Mouse (Mus musculus): Measurements from ENCODE around the gene Bnc2.
A peak's percentile ranks its signal among the peaks of the same experiment; 100 is the strongest.

The Bnc2 gene

DNA sequence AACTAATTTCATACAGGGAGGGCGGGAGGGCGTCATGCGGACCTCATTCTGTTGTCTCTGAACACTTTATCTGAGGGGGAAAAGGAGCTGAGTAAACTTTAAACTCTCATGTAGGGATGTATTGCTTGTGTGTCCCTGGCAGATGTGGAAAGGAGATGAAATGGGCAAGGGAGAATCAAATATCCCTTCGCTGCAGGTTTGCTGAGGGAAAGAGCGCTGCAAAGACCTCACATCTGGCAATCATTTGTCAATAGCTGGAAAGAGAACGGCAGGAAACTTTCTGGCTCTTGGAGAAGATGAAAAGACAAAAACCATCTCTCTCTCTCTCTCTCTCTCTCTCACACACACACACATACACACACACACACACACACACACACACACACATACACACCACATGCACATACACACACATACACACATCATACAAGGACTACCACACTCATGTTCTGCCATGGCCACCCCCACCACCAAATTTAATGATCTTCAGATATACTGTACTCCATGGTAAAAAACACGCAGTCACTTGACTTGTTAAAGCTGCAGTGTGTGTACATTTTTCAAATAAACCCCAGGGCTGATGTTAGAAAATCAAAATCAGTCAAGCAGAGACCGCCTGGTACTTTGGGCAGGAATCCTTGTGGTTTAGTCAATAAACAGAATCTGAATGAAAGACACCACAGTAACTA lies 172.3 kb downstream of the Bnc2 start:
- DNase-seq = no peak

GRCm38 (mm10) chr4:84500796-84501349 lies 174.2 kb downstream of the Bnc2 start:
- DNase-seq = no peak

DNA sequence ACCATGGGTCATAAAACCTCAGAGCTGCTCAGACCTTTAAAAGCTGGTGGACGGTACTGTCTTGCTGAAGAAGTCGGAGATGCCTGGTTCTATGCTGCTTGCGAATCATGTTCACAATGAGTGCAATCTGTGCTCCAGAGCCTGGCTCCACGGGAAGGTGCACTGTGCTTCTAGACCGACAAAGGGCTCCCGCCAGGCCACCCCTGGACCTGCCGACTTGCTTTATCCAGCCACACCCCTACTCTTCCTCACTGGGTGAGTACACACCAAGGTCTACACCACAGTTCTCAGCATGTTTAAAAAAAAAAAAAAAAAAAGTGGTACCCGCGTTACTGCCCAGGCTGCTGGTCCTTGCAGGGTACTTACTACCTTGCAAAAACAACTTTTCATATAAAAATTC lies 174.8 kb downstream of the Bnc2 start:
- no peak for DNase-seq

DNA sequence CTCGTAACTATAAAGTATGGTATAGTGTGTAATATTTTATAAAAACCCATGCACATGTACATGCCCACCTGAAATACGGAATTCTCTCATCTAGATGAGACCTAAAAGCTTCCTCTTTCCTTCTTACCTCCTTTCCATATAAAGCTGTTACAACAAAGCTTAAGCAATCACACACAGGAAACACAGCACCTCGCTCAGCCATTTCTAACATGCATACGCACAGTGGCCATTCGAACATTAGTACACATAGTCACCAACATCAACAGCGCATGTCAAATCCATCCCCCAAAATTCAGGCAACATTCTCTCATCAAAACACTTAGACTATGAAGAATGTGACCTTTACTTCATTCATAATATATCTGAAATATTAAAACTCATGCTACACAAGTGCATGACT lies 176.6 kb downstream of the Bnc2 start:
- no peak for DNase-seq

- DNase-seq = no peak
These were observed 186.8 kb downstream of the Bnc2 start for GRCm38 (mm10) chr4:84488323-84488722.

GRCm38 (mm10) chr4:84482680-84483079 lies 192.4 kb downstream of the Bnc2 start:
- no peak for DNase-seq

- DNase-seq = no peak
These were observed 202.4 kb downstream of the Bnc2 start for GRCm38 (mm10) chr4:84472643-84473042.

DNA sequence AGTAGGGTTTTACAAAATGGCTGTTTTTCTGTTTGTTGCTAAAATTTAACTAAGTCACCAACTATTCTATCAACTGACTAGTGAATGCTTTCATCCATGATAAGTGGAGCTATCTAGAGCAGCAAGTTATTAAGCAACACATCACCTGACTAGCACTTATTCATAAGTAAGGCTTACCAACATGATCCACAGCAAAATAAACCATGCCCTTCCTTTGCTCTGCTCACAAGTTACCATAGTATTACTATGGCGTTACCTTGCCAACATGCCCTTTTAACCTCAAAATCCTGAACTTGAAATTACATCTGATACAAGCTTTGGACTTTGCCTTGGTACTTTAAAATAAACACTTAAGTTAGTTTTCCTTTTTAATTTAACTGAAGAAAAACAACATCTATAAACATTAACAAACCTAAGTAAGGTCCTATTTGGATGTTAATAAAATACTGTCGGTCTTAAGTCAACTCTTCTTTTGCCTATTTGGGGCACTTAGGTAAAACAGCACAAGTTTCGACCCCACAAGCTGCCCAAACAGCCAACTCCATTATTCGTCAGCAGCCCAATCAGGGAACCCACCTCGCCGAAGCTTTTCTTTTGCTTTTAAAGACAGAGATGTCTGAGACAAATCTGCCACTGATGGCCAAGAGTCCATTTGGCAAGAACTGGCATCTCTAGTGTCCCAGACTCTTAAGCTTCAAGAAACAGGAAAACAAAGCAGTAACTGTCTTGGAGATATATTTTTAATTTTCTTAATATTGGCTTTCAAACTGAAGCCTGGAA lies 204.8 kb downstream of the Bnc2 start:
- no peak for DNase-seq

DNA sequence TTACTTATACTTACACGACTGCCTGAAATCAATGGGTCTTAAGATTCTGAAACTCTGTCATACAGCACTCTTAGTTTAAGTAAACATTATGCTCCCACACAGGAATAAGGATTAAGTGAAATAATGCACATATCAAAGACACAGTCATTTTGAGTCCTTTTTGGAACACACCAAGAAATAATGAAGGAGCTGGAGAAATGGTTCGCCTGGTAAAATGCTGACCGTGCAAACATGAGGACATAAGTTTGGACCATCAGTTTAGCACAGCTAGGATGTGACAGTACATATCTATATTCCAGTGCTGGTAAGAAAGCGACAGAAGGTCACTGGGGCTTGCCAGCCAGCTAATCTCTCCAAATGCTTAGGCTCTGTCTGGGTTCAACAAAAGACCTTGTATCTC lies 205.7 kb downstream of the Bnc2 start:
- DNase-seq = no peak

DNA sequence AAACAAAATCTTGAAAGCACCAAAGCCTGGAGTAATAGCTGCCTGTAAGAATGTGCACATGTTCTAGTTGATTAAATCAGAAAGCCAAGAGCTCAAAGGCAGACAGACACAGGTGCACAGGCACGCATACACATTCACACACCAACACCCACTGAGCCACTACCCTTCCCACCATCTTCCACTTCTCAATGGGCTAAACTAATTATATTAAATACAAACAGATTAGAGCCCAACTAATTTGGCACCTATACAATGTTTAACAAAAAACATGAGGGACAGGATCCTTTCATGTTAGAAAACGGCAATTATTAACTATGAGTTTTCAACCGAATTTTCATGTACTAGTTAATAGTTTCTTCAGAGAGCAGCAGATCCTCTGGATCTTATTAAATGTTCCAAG lies 207.4 kb downstream of the Bnc2 start:
- no peak for DNase-seq

- no peak for DNase-seq
These were observed 216.9 kb downstream of the Bnc2 start for GRCm38 (mm10) chr4:84458218-84458560.

GRCm38 (mm10) chr4:84457512-84458217 lies 217.4 kb downstream of the Bnc2 start:
- peak; percentile 90 for DNase-seq

DNA sequence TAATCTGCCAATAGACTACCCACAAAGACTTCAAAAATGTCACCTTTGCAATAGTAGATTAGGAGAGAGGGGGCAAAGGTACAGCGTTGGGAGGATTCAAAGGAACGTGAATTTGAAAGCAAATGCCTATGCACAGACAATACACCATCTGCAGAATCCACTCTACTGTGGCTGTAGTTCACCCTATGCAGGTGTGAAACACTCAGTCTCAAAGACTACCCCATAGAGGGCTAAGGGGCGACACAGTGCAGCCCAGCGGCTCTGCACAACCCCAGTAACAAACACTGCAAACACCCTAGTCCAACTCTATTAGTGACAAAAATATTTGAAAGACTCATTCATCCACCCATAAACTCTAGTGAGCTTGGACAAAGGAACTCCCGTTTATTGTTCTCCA lies 218.2 kb downstream of the Bnc2 start:
- DNase-seq = no peak

DNA sequence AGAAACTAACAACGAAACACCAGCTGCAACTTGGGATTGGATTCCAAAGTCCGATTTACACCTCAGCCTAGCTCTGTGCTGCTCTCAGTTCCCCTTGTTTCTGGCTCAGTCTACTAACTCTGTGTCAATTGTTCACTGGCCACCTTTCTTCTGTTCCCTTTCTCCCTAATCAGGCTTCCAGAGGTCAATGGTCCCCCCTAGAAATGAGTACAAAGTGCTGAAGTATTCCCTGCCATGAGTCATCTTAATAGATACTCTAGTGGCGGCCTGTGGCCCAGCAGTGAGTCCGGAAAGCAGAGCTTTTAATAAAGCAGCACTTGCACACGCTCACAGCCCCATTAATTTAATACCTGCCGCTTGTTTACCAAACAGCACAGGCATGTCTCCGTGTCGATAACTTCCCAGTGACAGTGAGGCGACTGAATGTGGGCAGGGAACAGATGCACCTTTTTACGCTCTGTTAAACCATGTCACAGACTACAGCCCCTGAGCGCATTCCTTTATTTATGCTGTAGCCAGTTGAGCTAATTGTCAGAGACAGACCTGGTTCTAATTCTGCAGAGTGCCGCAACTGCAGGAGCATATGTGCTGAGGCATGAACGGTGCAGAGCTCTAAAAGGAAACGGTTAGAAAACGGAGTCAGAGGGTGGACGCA lies 218.8 kb downstream of the Bnc2 start:
- DNase-seq = no peak

GRCm38 (mm10) chr4:84454493-84454892 lies 220.6 kb downstream of the Bnc2 start:
- no peak for DNase-seq

DNA sequence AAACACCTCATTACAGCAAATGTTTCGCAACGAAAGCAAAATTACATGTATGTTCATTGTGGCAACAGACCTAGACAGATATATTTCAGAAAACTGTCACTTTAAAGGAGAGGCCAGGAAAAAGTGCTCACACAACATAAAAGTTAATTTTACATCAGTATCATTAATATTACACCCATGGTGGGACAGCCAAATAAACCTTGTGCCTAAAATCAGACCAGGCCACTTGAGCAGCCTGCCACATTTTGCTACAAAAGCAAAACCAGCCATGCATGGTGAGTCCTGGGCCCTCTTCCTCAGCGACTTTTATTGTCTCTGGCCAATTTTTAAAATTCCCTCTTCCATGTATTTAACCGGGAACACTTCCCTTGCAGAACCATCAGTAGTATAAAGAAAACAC lies 221.5 kb downstream of the Bnc2 start:
- no peak for DNase-seq

- no peak for DNase-seq
These were observed 222.4 kb downstream of the Bnc2 start for GRCm38 (mm10) chr4:84452642-84453041.

- DNase-seq = no peak
These were observed 225.6 kb downstream of the Bnc2 start for GRCm38 (mm10) chr4:84449246-84450005.

DNA sequence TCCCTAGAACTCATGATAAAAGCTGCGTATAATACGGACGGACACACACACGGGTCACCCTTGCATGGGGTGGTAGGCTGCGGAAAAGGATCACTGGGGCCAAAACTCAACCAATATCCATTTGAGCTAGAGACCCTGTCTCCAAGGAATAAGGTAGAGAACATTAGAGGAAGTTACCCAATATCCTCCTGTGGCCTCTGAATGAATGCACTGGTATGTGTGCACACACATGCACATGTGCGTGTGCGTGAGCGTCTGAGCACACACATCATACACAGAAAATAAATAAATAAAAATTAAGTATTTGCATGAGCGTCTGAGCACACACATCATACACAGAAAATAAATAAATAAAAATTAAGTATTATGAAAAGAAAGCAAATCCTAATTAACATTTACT lies 241.8 kb downstream of the Bnc2 start:
- DNase-seq = no peak

DNA sequence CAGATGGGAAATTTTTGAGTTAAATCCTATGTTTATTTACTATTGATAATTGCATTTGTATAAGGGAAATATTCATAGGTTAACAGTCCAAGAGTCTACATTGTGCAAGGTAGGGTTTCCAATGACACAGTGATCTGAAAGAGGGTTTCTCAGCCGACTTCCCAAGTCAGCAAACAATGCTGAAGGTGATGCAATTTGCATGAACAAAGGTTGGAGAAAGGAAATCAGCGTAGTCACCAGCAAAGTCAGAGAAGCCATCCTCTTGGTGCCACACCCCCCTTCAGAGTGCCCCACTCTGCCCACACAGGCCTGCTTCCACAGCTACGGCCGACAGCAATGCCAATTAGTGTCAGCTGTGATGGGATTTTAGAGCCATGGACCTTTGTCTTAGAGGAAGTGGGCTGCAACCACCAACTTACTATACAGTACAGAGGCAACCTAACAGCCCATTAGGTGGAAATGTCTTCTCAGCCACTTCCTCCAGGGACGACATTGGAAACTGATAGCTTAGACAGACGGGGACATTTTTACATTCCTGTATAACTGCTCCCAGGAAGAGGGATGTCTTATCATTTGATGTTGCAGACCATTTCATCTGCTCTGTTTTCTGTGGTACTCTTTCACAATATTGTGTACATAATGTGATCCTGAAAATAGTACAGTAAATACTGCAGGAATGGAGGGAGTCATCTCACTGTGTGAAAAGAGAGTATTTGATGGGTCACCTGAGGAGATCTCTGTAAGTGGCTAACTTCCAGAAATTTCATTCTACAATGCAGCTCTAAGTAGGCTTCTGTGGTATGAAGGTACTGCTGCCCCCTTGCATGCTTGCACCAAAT lies 243.2 kb downstream of the Bnc2 start:
- no peak for DNase-seq

DNA sequence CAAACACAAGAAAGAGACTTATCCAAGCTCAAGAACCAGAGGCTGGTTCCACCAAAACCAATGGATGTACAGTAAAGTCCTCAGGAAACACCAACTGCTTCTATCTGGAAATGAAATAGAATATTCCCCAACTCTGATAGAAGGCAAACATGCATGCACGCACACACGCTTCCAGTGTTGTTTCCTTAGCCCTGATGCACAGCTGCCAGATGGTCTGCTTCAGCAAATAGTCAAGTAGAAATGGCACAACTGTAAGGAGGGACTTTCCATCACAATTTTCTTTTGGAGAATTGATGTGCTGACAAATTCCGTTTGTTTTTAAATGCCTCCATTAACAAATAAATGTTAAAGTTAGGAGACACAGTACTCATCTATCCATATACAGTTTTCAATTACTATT lies 247.1 kb downstream of the Bnc2 start:
- DNase-seq = no peak

GRCm38 (mm10) chr4:84411431-84411830 lies 263.6 kb downstream of the Bnc2 start:
- no peak for DNase-seq

Data from heart, adult 11 months (tissue).